Mouse (Mus musculus): ENCODE measurements around the gene Pnma1. TPM values are rescaled to one million over a fixed set of nuclear protein-coding genes. Genes with fewer than 3 reads are reported as not detected.

Pnma1 gene
- polyA plus RNA-seq, 1 experiment, result 0.40 TPM

DNA sequence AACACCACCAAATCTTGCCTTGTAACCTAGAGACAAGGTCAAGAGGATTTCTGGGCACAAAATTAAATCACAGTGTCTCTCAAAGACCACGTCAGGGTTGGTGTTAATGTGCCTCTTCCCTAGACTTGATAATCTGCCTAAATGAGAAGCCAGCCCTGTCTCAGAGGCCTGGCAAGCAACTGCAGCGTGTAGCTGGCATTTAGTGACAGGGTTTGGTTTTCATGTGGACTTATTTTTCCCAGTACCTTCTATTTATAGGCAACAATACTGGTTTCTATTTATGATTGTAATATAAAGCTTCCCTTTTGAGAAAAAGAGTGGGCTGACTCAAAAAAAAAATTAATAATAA lies 7.2 kb upstream of the Pnma1 start:
- TF ChIP-seq CTCF (IDR thresholded peaks at IDR 0.05; ENCODE audit: extremely low read depth, insufficient read depth, insufficient read length, insufficient replicate concordance) (no peak), POLR2A (IDR thresholded peaks at IDR 0.05; ENCODE audit: low read depth, low read length) (no peak)
- 90% methylated on average over 2 of the region's 2 CpGs for WGBS
- no peak overlapping the region for H3K4me3 ChIP-seq (ENCODE audit: extremely low read depth, insufficient read depth, insufficient read length)
- no peaks in the 10 kb centered on the region for H3K27me3 ChIP-seq (ENCODE audit: control insufficient read depth, insufficient read depth, low read length)
- H3K36me3 ChIP-seq (ENCODE audit: control insufficient read depth, insufficient read depth, low read length), result peaks cover 78% of the 10 kb centered on the region
- DNase-seq (ENCODE audit: low read depth in 1 of 2, low spot score in 2 of 2), result no peak
- H3K27ac ChIP-seq (ENCODE audit: insufficient read depth, low read length), result no peak overlapping the region
- H3K4me1 ChIP-seq (ENCODE audit: control insufficient read depth, insufficient read depth, insufficient read length), result no peaks in the 10 kb centered on the region

DNA sequence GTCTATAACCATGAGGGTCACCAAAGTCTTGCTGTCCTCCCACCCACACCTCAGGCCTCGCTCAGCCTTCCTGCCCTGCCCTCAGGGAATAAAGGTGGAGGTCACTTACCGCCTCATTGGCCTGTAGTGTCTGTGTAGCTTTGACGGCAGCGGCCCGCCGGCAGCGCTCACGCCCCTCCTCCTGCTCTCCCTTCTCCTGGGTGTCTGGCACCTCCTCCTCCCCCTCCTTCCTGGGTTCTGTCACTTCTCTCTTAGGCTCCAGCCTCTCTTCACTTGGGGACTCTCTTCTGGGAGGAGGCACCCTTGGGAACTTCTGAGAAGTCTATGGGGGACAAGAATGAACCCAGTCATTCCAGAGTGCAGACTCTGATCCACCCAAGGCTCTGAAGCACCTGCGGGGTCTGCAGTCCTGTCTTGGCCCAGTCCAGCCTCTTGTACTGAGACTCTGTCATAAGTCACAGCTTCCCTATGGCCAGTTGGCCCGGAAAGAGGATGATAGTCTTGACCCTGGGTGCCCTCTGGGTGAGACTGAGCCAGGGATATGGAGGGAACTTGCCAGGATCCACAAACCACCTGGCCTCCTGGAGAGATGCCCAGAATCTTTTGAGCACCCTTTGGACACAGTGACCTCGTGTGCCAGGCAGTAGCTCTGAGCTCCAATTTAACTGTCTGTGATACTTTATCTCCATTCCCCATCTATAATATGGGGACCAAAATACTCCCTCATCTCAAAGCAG lies 6.7 kb upstream of the Pnma1 start:
- Histone ChIP-seq H3K27ac (ENCODE audit: insufficient read depth, low read length) (no peak overlapping the region), H3K27me3 (ENCODE audit: control insufficient read depth, insufficient read depth, low read length) (no peaks in the 10 kb centered on the region), H3K4me1 (ENCODE audit: control insufficient read depth, insufficient read depth, insufficient read length) (no peaks in the 10 kb centered on the region), H3K36me3 (ENCODE audit: control insufficient read depth, insufficient read depth, low read length) (peaks cover 74% of the 10 kb centered on the region), H3K4me3 (ENCODE audit: extremely low read depth, insufficient read depth, insufficient read length) (no peak overlapping the region)
- WGBS, result 83% methylated on average over 11 of the region's 11 CpGs
- TF ChIP-seq CTCF (IDR thresholded peaks at IDR 0.05; ENCODE audit: extremely low read depth, insufficient read depth, insufficient read length, insufficient replicate concordance) (no peak), POLR2A (IDR thresholded peaks at IDR 0.05; ENCODE audit: low read depth, low read length) (no peak)
- no peak for DNase-seq (ENCODE audit: low read depth in 1 of 2, low spot score in 2 of 2)

DNA sequence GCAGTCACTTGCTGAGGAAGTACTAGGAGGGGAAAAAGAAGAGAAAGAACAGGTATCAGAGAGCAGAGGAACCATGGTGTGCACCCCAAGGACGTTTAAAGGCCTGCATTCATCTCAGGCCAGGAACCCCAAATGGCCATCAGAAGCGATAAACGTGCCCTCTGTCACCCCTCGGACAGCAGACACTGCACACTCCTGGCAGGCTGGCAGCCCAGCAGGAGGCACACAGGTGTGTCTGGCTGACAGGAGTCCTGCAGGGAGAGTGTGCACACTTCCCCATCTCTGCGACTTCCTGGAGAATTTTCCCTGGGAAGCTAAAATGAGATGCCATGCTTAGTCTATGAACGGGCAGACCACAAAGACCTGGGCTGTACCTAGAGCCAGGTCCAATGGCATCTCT lies 5.1 kb upstream of the Pnma1 start:
- TF ChIP-seq POLR2A (IDR thresholded peaks at IDR 0.05; ENCODE audit: low read depth, low read length) (no peak), CTCF (IDR thresholded peaks at IDR 0.05; ENCODE audit: extremely low read depth, insufficient read depth, insufficient read length, insufficient replicate concordance) (no peak)
- Histone ChIP-seq H3K27ac (ENCODE audit: insufficient read depth, low read length) (no peak overlapping the region), H3K4me3 (ENCODE audit: extremely low read depth, insufficient read depth, insufficient read length) (no peak overlapping the region), H3K36me3 (ENCODE audit: control insufficient read depth, insufficient read depth, low read length) (peaks cover 62% of the 10 kb centered on the region), H3K4me1 (ENCODE audit: control insufficient read depth, insufficient read depth, insufficient read length) (0 out of 2 replicates have a peak, but pooled peaks cover under 1% of the 10 kb centered on the region), H3K27me3 (ENCODE audit: control insufficient read depth, insufficient read depth, low read length) (no peaks in the 10 kb centered on the region)
- no peak for DNase-seq (ENCODE audit: low read depth in 1 of 2, low spot score in 2 of 2)
- WGBS, result 91% methylated on average over 6 of the region's 6 CpGs

DNA sequence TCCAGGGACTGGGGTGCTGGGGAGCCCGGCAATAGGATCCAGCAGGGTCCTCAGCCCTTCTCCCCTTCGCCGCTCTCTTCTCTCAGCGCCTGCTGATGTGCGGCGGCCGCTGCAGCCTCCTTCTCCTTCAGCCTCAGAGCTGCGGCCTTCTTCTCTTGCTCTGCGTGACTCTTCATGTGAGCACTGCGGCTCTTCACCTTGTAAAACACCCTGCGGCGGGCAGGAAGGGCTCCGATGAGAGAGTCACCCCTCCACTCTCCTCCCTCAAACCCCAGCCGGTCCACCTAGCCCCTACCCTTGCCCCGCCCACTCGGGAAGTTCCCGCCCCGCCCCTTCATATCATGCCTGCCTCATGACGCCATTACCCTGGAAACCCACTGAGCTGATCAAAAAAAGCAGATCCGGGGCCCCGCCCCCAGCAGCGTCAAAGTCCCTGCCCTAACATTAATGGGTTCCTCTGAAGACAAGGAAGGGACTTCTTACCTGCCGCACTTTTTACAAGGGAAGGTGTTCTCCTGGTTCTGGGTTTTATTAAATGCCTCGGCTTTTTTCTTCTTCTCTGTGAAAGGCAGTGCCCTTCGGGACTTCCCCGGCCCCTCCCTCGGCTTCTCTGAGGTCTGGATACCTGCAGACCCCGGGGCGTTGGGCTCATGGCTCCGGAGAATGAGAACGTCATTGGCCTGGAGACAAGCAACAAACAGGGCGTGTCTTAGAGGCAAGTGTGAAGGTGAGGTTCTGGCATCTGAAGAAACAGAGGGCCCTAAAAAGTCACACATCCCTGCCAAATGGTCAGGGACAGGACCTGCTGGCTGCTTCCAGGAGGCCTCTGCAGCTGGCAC lies 4.3 kb upstream of the Pnma1 start:
- H3K36me3 ChIP-seq (ENCODE audit: control insufficient read depth, insufficient read depth, low read length), result peaks cover 54% of the 10 kb centered on the region
- H3K4me1 ChIP-seq (ENCODE audit: control insufficient read depth, insufficient read depth, insufficient read length), result 0 out of 2 replicates have a peak, but pooled peaks cover 4% of the 10 kb centered on the region
- no peak overlapping the region for H3K27ac ChIP-seq (ENCODE audit: insufficient read depth, low read length)
- H3K4me3 ChIP-seq (ENCODE audit: extremely low read depth, insufficient read depth, insufficient read length), result no peak overlapping the region
- TF ChIP-seq CTCF (IDR thresholded peaks at IDR 0.05; ENCODE audit: extremely low read depth, insufficient read depth, insufficient read length, insufficient replicate concordance), result no peak
- TF ChIP-seq POLR2A (IDR thresholded peaks at IDR 0.05; ENCODE audit: low read depth, low read length), result no peak
- DNase-seq (ENCODE audit: low read depth in 1 of 2, low spot score in 2 of 2), result no peak
- WGBS, result 84% methylated on average over 32 of the region's 32 CpGs
- no peaks in the 10 kb centered on the region for H3K27me3 ChIP-seq (ENCODE audit: control insufficient read depth, insufficient read depth, low read length)

DNA sequence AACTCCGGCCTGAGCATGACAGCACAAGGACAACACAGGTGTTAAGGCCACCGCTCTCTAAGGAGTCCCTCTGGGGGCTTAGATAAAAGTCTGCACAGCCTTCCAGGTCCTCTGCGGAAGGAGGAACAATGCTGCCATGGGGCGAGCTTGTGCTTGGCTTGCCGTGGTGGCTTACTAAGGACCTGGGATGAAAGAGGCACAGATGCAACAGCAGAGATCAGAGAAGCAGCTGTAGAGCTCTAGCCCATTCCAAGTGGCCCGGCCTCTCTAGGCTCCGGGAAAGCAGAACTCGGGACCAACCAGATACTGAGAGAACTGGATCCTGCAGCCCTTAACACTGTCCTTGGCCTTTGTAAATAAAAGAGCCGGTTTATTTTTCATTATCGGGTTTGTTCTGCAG lies 3.6 kb upstream of the Pnma1 start:
- H3K27me3 ChIP-seq (ENCODE audit: control insufficient read depth, insufficient read depth, low read length), result no peaks in the 10 kb centered on the region
- peaks cover 49% of the 10 kb centered on the region for H3K36me3 ChIP-seq (ENCODE audit: control insufficient read depth, insufficient read depth, low read length)
- WGBS, result 92% methylated on average over 10 of the region's 10 CpGs
- H3K4me1 ChIP-seq (ENCODE audit: control insufficient read depth, insufficient read depth, insufficient read length), result 0 out of 2 replicates have a peak, but pooled peaks cover 4% of the 10 kb centered on the region
- TF ChIP-seq POLR2A (IDR thresholded peaks at IDR 0.05; ENCODE audit: low read depth, low read length) (no peak), CTCF (IDR thresholded peaks at IDR 0.05; ENCODE audit: extremely low read depth, insufficient read depth, insufficient read length, insufficient replicate concordance) (no peak)
- no peak overlapping the region; the same call in 1 of the 2 replicates for H3K27ac ChIP-seq (ENCODE audit: insufficient read depth, low read length)
- no peak for DNase-seq (ENCODE audit: low read depth in 1 of 2, low spot score in 2 of 2)
- no peak overlapping the region for H3K4me3 ChIP-seq (ENCODE audit: extremely low read depth, insufficient read depth, insufficient read length)

DNA sequence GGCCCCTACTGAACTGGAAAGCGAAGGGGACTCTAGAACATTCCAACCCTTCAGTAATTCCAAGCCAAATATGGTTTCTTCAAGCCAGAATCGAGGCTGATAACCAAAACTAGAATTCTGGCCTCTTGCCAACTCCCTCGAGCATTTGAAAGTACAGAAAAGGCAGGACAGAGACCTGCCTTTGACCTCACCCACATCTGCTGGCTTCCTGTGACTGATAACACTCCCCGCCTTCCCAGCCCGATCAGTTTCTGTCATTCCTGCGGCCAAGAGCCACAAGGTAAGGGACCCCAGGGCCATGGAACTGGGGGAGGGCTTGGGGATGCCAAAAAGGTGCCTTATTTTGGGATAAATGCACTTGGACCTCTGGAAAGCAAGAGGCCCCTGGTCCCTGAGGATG lies 2.7 kb upstream of the Pnma1 start:
- H3K36me3 ChIP-seq (ENCODE audit: control insufficient read depth, insufficient read depth, low read length), result peaks cover 40% of the 10 kb centered on the region
- H3K27ac ChIP-seq (ENCODE audit: insufficient read depth, low read length), result no peak overlapping the region

More for the DNA sequence above, 2.7 kb upstream of the Pnma1 start:
- WGBS, result 63% methylated on average over 6 of the region's 6 CpGs
- DNase-seq (ENCODE audit: low read depth in 1 of 2, low spot score in 2 of 2), result no peak
- TF ChIP-seq POLR2A (IDR thresholded peaks at IDR 0.05; ENCODE audit: low read depth, low read length), result no peak
- TF ChIP-seq CTCF (IDR thresholded peaks at IDR 0.05; ENCODE audit: extremely low read depth, insufficient read depth, insufficient read length, insufficient replicate concordance), result no peak
- H3K4me1 ChIP-seq (ENCODE audit: control insufficient read depth, insufficient read depth, insufficient read length), result 0 out of 2 replicates have a peak, but pooled peaks cover 4% of the 10 kb centered on the region
- no peak overlapping the region for H3K4me3 ChIP-seq (ENCODE audit: extremely low read depth, insufficient read depth, insufficient read length)
- no peaks in the 10 kb centered on the region for H3K27me3 ChIP-seq (ENCODE audit: control insufficient read depth, insufficient read depth, low read length)
